Mouse (Mus musculus) embryo, embryonic 11 days (tissue): ENCODE measurements around the gene Erg.

ENCODE experiments used
- DNase-seq: peaks from one replicate; pipeline ENCODE4 v3.0.0-alpha.2; 2015

Gene Erg

GRCm38 (mm10) chr16:95384590-95385148, 201.7 kb downstream of the Erg start:
- DNase-seq: no peak

GRCm38 (mm10) chr16:95382251-95382650, 204.1 kb downstream of the Erg start:
- no peak for DNase-seq

GRCm38 (mm10) chr16:95376834-95377233, 209.6 kb downstream of the Erg start:
- no peak for DNase-seq

- DNase-seq: no peak
Measured at GRCm38 (mm10) chr16:95376364-95376763, 210.0 kb downstream of the Erg start.

- DNase-seq: no peak
Measured at GRCm38 (mm10) chr16:95374646-95375045, 211.7 kb downstream of the Erg start.

GRCm38 (mm10) chr16:95372960-95373359, 213.4 kb downstream of the Erg start:
- no peak for DNase-seq

- no peak for DNase-seq
Measured at GRCm38 (mm10) chr16:95371713-95372112, 214.7 kb downstream of the Erg start.

- DNase-seq: no peak
Measured at GRCm38 (mm10) chr16:95366989-95367765, 219.2 kb downstream of the Erg start.

GRCm38 (mm10) chr16:95365214-95365613, 221.2 kb downstream of the Erg start:
- DNase-seq: no peak

- no peak for DNase-seq
Measured at GRCm38 (mm10) chr16:95363632-95364465, 222.5 kb downstream of the Erg start.

GRCm38 (mm10) chr16:95361950-95362349, 224.4 kb downstream of the Erg start:
- no peak for DNase-seq

GRCm38 (mm10) chr16:95360940-95361489, 225.4 kb downstream of the Erg start:
- no peak for DNase-seq

GRCm38 (mm10) chr16:95360214-95360850, 226.1 kb downstream of the Erg start:
- no peak for DNase-seq

- DNase-seq: no peak
Measured at GRCm38 (mm10) chr16:95356962-95357955, 229.1 kb downstream of the Erg start.

- no peak for DNase-seq
Measured at GRCm38 (mm10) chr16:95353838-95354237, 232.6 kb downstream of the Erg start.

GRCm38 (mm10) chr16:95352266-95352665, 234.1 kb downstream of the Erg start:
- DNase-seq: no peak

GRCm38 (mm10) chr16:95350499-95350898, 235.9 kb downstream of the Erg start:
- peak; percentile 73 for DNase-seq

GRCm38 (mm10) chr16:95349745-95350144, 236.6 kb downstream of the Erg start:
- DNase-seq: no peak

GRCm38 (mm10) chr16:95349344-95349743, 237.0 kb downstream of the Erg start:
- DNase-seq: no peak

GRCm38 (mm10) chr16:95348555-95348954, 237.8 kb downstream of the Erg start:
- no peak for DNase-seq

GRCm38 (mm10) chr16:95347202-95347601, 239.2 kb downstream of the Erg start:
- peak; percentile 35 for DNase-seq

GRCm38 (mm10) chr16:95345882-95346281, 240.5 kb downstream of the Erg start:
- peak; percentile 84 for DNase-seq
